Mouse (Mus musculus) liver, embryonic 16.5 days (tissue): ENCODE data around the gene Slc24a3. TPM values are rescaled to one million over a fixed set of nuclear protein-coding genes. Genes with fewer than 3 reads are reported as not detected.

Source experiments
- ATAC-seq: fragments of 200-750 bp; cut with Nextera tagmentation; 2 replicates; pipeline ENCODE4 v1.8.0; 2017; ENCODE audit warnings: low read depth, mild to moderate bottlenecking, moderate number of reproducible peaks, moderate library complexity
- H3K27ac ChIP-seq: fragments of 300-500 bp; sonication (generic); 2 replicates; pipeline ENCODE4 v1.5.1; 2014; ENCODE audit warnings: mild to moderate bottlenecking, low read length
- H3K27me3 ChIP-seq: fragments of 300-500 bp; sonication (generic); 2 replicates; pipeline ENCODE4 v1.6.1; 2014; ENCODE audit warnings: low read depth, low read length, mixed read lengths; ENCODE audit not compliant: control insufficient read depth, insufficient read depth
- H3K36me3 ChIP-seq: fragments of 300-500 bp; sonication (generic); 2 replicates; pipeline ENCODE4 v1.6.1; 2014; ENCODE audit warnings: mild to moderate bottlenecking; ENCODE audit not compliant: control insufficient read depth, insufficient read depth
- H3K4me1 ChIP-seq: fragments of 300-500 bp; sonication (generic); 2 replicates; pipeline ENCODE4 v1.6.1; 2014; ENCODE audit warnings: low read depth, low read length, mixed read lengths; ENCODE audit not compliant: control insufficient read depth
- H3K4me2 ChIP-seq: fragments of 300-500 bp; sonication (generic); 2 replicates; pipeline ENCODE4 v1.6.1; 2014; ENCODE audit warnings: low read depth, low read length, mixed read lengths
- H3K4me3 ChIP-seq: fragments of 300-500 bp; sonication (generic); 2 replicates; pipeline ENCODE4 v1.5.1; 2014; ENCODE audit warnings: low read depth, mild to moderate bottlenecking, low read length
- H3K9ac ChIP-seq: fragments of 300-500 bp; sonication (generic); 2 replicates; pipeline ENCODE4 v1.6.1; 2014; ENCODE audit warnings: low read depth, low read length
- H3K9me3 ChIP-seq: fragments of 300-500 bp; sonication (generic); replicated peaks from 2 replicates; pipeline ENCODE4 v1.6.1; 2016; ENCODE audit warnings: low read length; ENCODE audit not compliant: control insufficient read depth
- WGBS: fragments of 180-500 bp; shearing (Covaris S2); extraction: QIAGEN DNeasy Blood & Tissue Kit; methylation state at CpG from one replicate; pipeline ENCODE4 v1.1.7; 2014; ENCODE audit not compliant: insufficient replicate concordance; 5-methylcytosine and 5-hydroxymethylcytosine counted together
- polyA plus RNA-seq: library from polyadenylated mRNA; unstranded; fragments of >200 nt; fragmentation: Nextera tagmentation; extraction: Ambion mirVana; gene quantifications from 2 replicates; pipeline ENCODE4 v1.2.1, GENCODE M21; 2015

The Slc24a3 gene
- polyA plus RNA-seq, 1 experiment from 2014 or later: 0.40 TPM

GRCm38 (mm10) chr2:145188828-145189227 lies 21.3 kb downstream of the Slc24a3 start:
- no peak overlapping the region for H3K4me2 ChIP-seq
- no peak for ATAC-seq
- no peaks in the 10 kb centered on the region for H3K9me3 ChIP-seq
- no peaks in the 10 kb centered on the region; the same call in 1 of the 2 replicates for H3K4me1 ChIP-seq
- H3K36me3 ChIP-seq: no peaks in the 10 kb centered on the region
- H3K9ac ChIP-seq: no peak overlapping the region
- no peak overlapping the region for H3K4me3 ChIP-seq
- WGBS: 16% methylated on average over 2 of the region's 2 CpGs
- H3K27me3 ChIP-seq: no peaks in the 10 kb centered on the region
- no peak overlapping the region for H3K27ac ChIP-seq

GRCm38 (mm10) chr2:145196043-145196442 lies 28.5 kb downstream of the Slc24a3 start:
- WGBS: 25% methylated on average over 3 of the region's 3 CpGs
- Histone ChIP-seq H3K4me2 (no peak overlapping the region), H3K4me3 (no peak overlapping the region), H3K27ac (no peak overlapping the region), H3K9ac (no peak overlapping the region), H3K9me3 (no peaks in the 10 kb centered on the region), H3K27me3 (no peaks in the 10 kb centered on the region), H3K36me3 (no peaks in the 10 kb centered on the region), H3K4me1 (no peaks in the 10 kb centered on the region; the same call in 1 of the 2 replicates)
- ATAC-seq: no peak

- H3K9ac ChIP-seq: no peak overlapping the region
- no peaks in the 10 kb centered on the region for H3K9me3 ChIP-seq
- H3K4me2 ChIP-seq: no peak overlapping the region
- no peaks in the 10 kb centered on the region for H3K27me3 ChIP-seq
- no peaks in the 10 kb centered on the region; the same call in 1 of the 2 replicates for H3K4me1 ChIP-seq
- 64% methylated on average over 7 of the region's 7 CpGs for WGBS
- H3K36me3 ChIP-seq: no peaks in the 10 kb centered on the region
- no peak overlapping the region for H3K27ac ChIP-seq
- H3K4me3 ChIP-seq: no peak overlapping the region
- no peak for ATAC-seq
Observed at GRCm38 (mm10) chr2:145196501-145197042, 29.0 kb downstream of the Slc24a3 start.

GRCm38 (mm10) chr2:145197076-145197475 lies 29.5 kb downstream of the Slc24a3 start:
- ATAC-seq: no peak
- H3K4me1 ChIP-seq: no peaks in the 10 kb centered on the region
- no peaks in the 10 kb centered on the region for H3K9me3 ChIP-seq
- H3K9ac ChIP-seq: no peak overlapping the region
- WGBS: 65% methylated on average over 4 of the region's 4 CpGs
- H3K27ac ChIP-seq: no peak overlapping the region
- H3K4me2 ChIP-seq: no peak overlapping the region
- H3K36me3 ChIP-seq: no peaks in the 10 kb centered on the region
- H3K27me3 ChIP-seq: no peaks in the 10 kb centered on the region
- no peak overlapping the region for H3K4me3 ChIP-seq

GRCm38 (mm10) chr2:145213587-145213986 lies 46.0 kb downstream of the Slc24a3 start:
- H3K4me3 ChIP-seq: no peak overlapping the region
- no peaks in the 10 kb centered on the region for H3K4me1 ChIP-seq
- H3K9ac ChIP-seq: no peak overlapping the region
- no peaks in the 10 kb centered on the region for H3K36me3 ChIP-seq
- no peak for ATAC-seq
- WGBS: 78% methylated on average over 11 of the region's 11 CpGs
- H3K4me2 ChIP-seq: no peak overlapping the region
- no peaks in the 10 kb centered on the region for H3K27me3 ChIP-seq
- no peak overlapping the region for H3K27ac ChIP-seq
- no peaks in the 10 kb centered on the region for H3K9me3 ChIP-seq

GRCm38 (mm10) chr2:145214086-145214831 lies 46.7 kb downstream of the Slc24a3 start:
- Histone ChIP-seq H3K27me3 (no peaks in the 10 kb centered on the region), H3K4me1 (no peaks in the 10 kb centered on the region), H3K4me3 (no peak overlapping the region), H3K4me2 (no peak overlapping the region), H3K9ac (no peak overlapping the region), H3K27ac (no peak overlapping the region), H3K9me3 (no peaks in the 10 kb centered on the region), H3K36me3 (no peaks in the 10 kb centered on the region)
- no peak for ATAC-seq
- WGBS: 69% methylated on average over 8 of the region's 8 CpGs

- Histone ChIP-seq H3K36me3 (no peaks in the 10 kb centered on the region), H3K27ac (no peak overlapping the region), H3K27me3 (no peaks in the 10 kb centered on the region), H3K9ac (no peak overlapping the region), H3K4me1 (no peaks in the 10 kb centered on the region), H3K4me2 (no peak overlapping the region), H3K9me3 (no peaks in the 10 kb centered on the region), H3K4me3 (no peak overlapping the region)
- WGBS: 55% methylated on average over 2 of the region's 2 CpGs
- no peak for ATAC-seq
Observed at GRCm38 (mm10) chr2:145216580-145216979, 49.0 kb downstream of the Slc24a3 start.

GRCm38 (mm10) chr2:145217422-145217821 lies 49.9 kb downstream of the Slc24a3 start:
- no peak overlapping the region for H3K27ac ChIP-seq
- H3K9me3 ChIP-seq: no peaks in the 10 kb centered on the region
- H3K27me3 ChIP-seq: no peaks in the 10 kb centered on the region
- H3K4me3 ChIP-seq: no peak overlapping the region
- H3K4me1 ChIP-seq: no peaks in the 10 kb centered on the region
- H3K9ac ChIP-seq: no peak overlapping the region
- ATAC-seq: peak; percentile 35; the same call in 1 of the 2 replicates
- 59% methylated on average over 2 of the region's 2 CpGs for WGBS
- no peak overlapping the region for H3K4me2 ChIP-seq
- no peaks in the 10 kb centered on the region for H3K36me3 ChIP-seq

- 44% methylated on average over 6 of the region's 6 CpGs for WGBS
- Histone ChIP-seq H3K4me2 (no peak overlapping the region), H3K27me3 (no peaks in the 10 kb centered on the region), H3K27ac (no peak overlapping the region), H3K36me3 (no peaks in the 10 kb centered on the region), H3K4me3 (no peak overlapping the region), H3K4me1 (no peaks in the 10 kb centered on the region), H3K9ac (no peak overlapping the region), H3K9me3 (no peaks in the 10 kb centered on the region)
- no peak for ATAC-seq
Observed at GRCm38 (mm10) chr2:145219246-145219645, 51.7 kb downstream of the Slc24a3 start.
